Mouse (Mus musculus) CH12.LX (cell line): ENCODE results near the gene Tmem239. TPM values are rescaled to one million over a fixed set of nuclear protein-coding genes. Genes with fewer than 3 reads are reported as not detected.

Experiments
- DNase-seq: peaks from one replicate; pipeline ENCODE4 v3.0.0-alpha.2; 2013; ENCODE audit errors: extremely low read depth
- H3K27ac ChIP-seq: 2 replicates; pipeline ENCODE4 v1.5.1; 2012; ENCODE audit warnings: low read depth, mild to moderate bottlenecking, control low read depth, moderate library complexity; ENCODE audit not compliant: insufficient read depth
- H3K27me3 ChIP-seq: replicated peaks from 2 replicates; pipeline ENCODE3; 2012; ENCODE audit warnings: inconsistent platforms
- H3K36me3 ChIP-seq, 2 experiments: replicated peaks in 1 of 2; 2 replicates each; pipeline versions ENCODE3 to v1.6.1; 2012; ENCODE audit warnings: inconsistent platforms in 1 of 2, low read length in 1 of 2, mild to moderate bottlenecking in 1 of 2, mixed read lengths in 1 of 2, moderate library complexity in 1 of 2; ENCODE audit not compliant: control insufficient read depth in 1 of 2, insufficient read depth in 1 of 2
- H3K4me1 ChIP-seq, 2 experiments: 2 replicates each; pipeline ENCODE4 v1.6.1; 2012; ENCODE audit warnings: inconsistent platforms in 1 of 2, moderate library complexity in 1 of 2; ENCODE audit not compliant: insufficient read depth in 2 of 2, control insufficient read depth in 1 of 2
- H3K4me2 ChIP-seq: 2 replicates; pipeline ENCODE4 v1.6.1; 2012; ENCODE audit warnings: low read depth, mild to moderate bottlenecking, control low read depth; ENCODE audit not compliant: poor library complexity, insufficient read depth, severe bottlenecking
- H3K4me3 ChIP-seq, 3 experiments: fragments of 150-350 bp in 1 of 3; sonication (generic) in 1 of 3; replicated peaks in 1 of 3; 2 replicates each; pipeline versions ENCODE3 to v1.5.1; 2011 to 2012; ENCODE audit warnings: low read depth in 2 of 3, low read length in 2 of 3, mild to moderate bottlenecking in 2 of 3, moderate library complexity in 2 of 3, control low read depth in 1 of 3, improper control_type of control experiment in 1 of 3, inconsistent platforms in 1 of 3, mixed read lengths in 1 of 3; ENCODE audit not compliant: poor library complexity in 1 of 3
- H3K79me2 ChIP-seq: replicated peaks from 2 replicates; pipeline ENCODE4 v1.6.1; 2012; ENCODE audit warnings: mild to moderate bottlenecking, moderate library complexity; ENCODE audit not compliant: control insufficient read depth, poor library complexity, insufficient read depth, severe bottlenecking; ENCODE audit errors: extremely low read depth
- H3K9ac ChIP-seq: 2 replicates; pipeline ENCODE4 v1.6.1; 2012; ENCODE audit warnings: low read depth, mild to moderate bottlenecking, control low read depth, moderate library complexity; ENCODE audit not compliant: insufficient read depth
- H3K9me3 ChIP-seq: replicated peaks from 2 replicates; pipeline ENCODE3; 2012; ENCODE audit warnings: low read length, inconsistent platforms, mixed read lengths
- CHD1 ChIP-seq: IDR thresholded peaks from 2 replicates; pipeline ENCODE4 v1.6.1; 2012; ENCODE audit warnings: low read depth, low read length, improper control_type of control experiment, inconsistent platforms
- CHD2 ChIP-seq: IDR thresholded peaks from 2 replicates; pipeline ENCODE4 v1.6.1; 2011; ENCODE audit warnings: low read length, improper control_type of control experiment
- ELF1 ChIP-seq: IDR thresholded peaks from 2 replicates; pipeline ENCODE4 v1.6.1; 2014; ENCODE audit warnings: low read depth, mild to moderate bottlenecking, inconsistent platforms, low read length, improper control_type of control experiment
- IRF4 ChIP-seq: IDR thresholded peaks from 2 replicates; pipeline ENCODE4 v1.6.1; 2014; ENCODE audit warnings: low read depth, mild to moderate bottlenecking, inconsistent platforms, low read length, improper control_type of control experiment
- JUN ChIP-seq: IDR thresholded peaks from 2 replicates; pipeline ENCODE4 v1.6.1; 2011; ENCODE audit warnings: low read depth, mild to moderate bottlenecking, low read length, improper control_type of control experiment, moderate library complexity; ENCODE audit not compliant: insufficient read depth
- JUND ChIP-seq: conservative IDR thresholded peaks from 2 replicates; pipeline ENCODE4 v1.6.1; 2011; ENCODE audit warnings: low read depth, low read length, improper control_type of control experiment
- KAT2A ChIP-seq: IDR thresholded peaks from 2 replicates; pipeline ENCODE4 v1.6.1; 2012; ENCODE audit warnings: low read length, improper control_type of control experiment, inconsistent platforms; ENCODE audit not compliant: insufficient replicate concordance
- MAFK ChIP-seq: IDR thresholded peaks from 2 replicates; pipeline ENCODE4 v1.6.1; 2011; ENCODE audit warnings: low read length, improper control_type of control experiment; ENCODE audit not compliant: insufficient replicate concordance
- MEF2A ChIP-seq: IDR thresholded peaks from 2 replicates; pipeline ENCODE4 v1.6.1; 2014; ENCODE audit warnings: low read depth, mild to moderate bottlenecking, inconsistent platforms, low read length, improper control_type of control experiment, borderline replicate concordance
- NRF1 ChIP-seq: IDR thresholded peaks from 2 replicates; pipeline ENCODE4 v1.6.1; 2014; ENCODE audit warnings: low read depth, mild to moderate bottlenecking, inconsistent platforms, low read length, improper control_type of control experiment, moderate library complexity
- PAX5 ChIP-seq: IDR thresholded peaks from 2 replicates; pipeline ENCODE4 v1.6.1; 2012; ENCODE audit warnings: low read length, inconsistent platforms, mixed read lengths
- POLR2AphosphoS2 ChIP-seq: IDR thresholded peaks from 2 replicates; pipeline ENCODE4 v1.6.1; 2011; ENCODE audit warnings: low read depth, low read length, improper control_type of control experiment
- RAD21 ChIP-seq: IDR thresholded peaks from 2 replicates; pipeline ENCODE4 v1.6.1; 2011; ENCODE audit warnings: low read depth, mild to moderate bottlenecking, low read length, improper control_type of control experiment, moderate library complexity
- RCOR1 ChIP-seq: conservative IDR thresholded peaks from 2 replicates; pipeline ENCODE4 v1.6.1; 2012; ENCODE audit warnings: low read depth, mild to moderate bottlenecking, inconsistent platforms, low read length, improper control_type of control experiment
- TBP ChIP-seq: conservative IDR thresholded peaks from 2 replicates; pipeline ENCODE4 v1.6.1; 2011; ENCODE audit warnings: low read depth, low read length, improper control_type of control experiment
- USF1 ChIP-seq: IDR thresholded peaks from 2 replicates; pipeline ENCODE4 v1.6.1; 2014; ENCODE audit warnings: low read depth, mild to moderate bottlenecking, inconsistent platforms, low read length, improper control_type of control experiment
- USF2 ChIP-seq: conservative IDR thresholded peaks from 2 replicates; pipeline ENCODE4 v1.6.1; 2011; ENCODE audit warnings: low read depth, low read length, improper control_type of control experiment
- ZMIZ1 ChIP-seq: IDR thresholded peaks from 2 replicates; pipeline ENCODE4 v1.6.1; 2012; ENCODE audit warnings: low read depth, mild to moderate bottlenecking, inconsistent platforms, low read length, improper control_type of control experiment
- dilution Hi-C: fragments of 300-500 bp; cut with MboI; formaldehyde crosslinking; loops from 2 replicates; pipeline ENCODE4 v1.14.3; 2020; ENCODE audit warnings: low sequenced_read_pairs; ENCODE audit not compliant: extremely low pct_unique_long_range_greater_than_20kb, extremely low pct_ligation_motif_present
- in situ Hi-C: fragments of 300-500 bp; cut with MboI; formaldehyde crosslinking; loops from 3 replicates; pipeline ENCODE4 v1.14.3; 2019; ENCODE audit warnings: low sequenced_read_pairs, low pct_ligation_motif_present, low pct_unique_long_range_greater_than_20kb, mixed read lengths
- polyA plus RNA-seq: library from polyadenylated mRNA; unstranded; fragments of >175 nt; gene quantifications from 2 replicates; pipeline ENCODE4 v1.2.1, GENCODE M21; 2012; ENCODE audit warnings: low read depth; ENCODE audit not compliant: insufficient read length
- total RNA-seq, 2 experiments: library from RNA; depleted of rRNA; stranded (reverse); fragments of 300-350 nt in 1 of 2; fragments of >200 nt in 1 of 2; gene quantifications; 2 replicates each; pipeline ENCODE4 v1.2.3; 2012 to 2014

The Tmem239 gene
- total and polyA plus RNA-seq, 3 experiments, result not detected

DNA sequence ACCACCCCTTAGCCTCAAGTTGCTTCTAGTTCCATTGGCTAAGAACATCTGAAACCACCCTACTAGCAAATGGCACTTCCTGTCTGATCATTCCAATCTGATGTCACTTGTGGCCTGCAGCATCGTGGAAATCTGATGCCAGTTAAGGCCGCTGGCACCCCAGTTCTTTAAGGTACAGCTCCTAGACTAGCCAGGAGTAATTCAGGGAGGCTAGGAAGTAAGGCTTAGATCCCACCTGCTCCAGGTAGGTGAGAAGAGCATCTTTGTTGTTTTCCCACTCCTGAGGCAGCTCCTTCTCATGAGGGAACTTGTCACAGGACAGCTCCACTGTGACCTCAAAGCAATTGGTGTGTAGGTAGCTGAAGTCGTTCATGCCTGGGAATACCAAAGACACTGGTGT is 13.4 kb upstream of the Tmem239 start:
- dilution Hi-C loops (no loop called here), in situ Hi-C loops (no loop called here)
- Histone ChIP-seq H3K9ac (no peak overlapping the region), H3K79me2 (no peaks in the 10 kb centered on the region), H3K27me3 (no peaks in the 10 kb centered on the region), H3K4me3 (no peak overlapping the region), H3K4me1 (peaks cover 0 to 17% of the 10 kb centered on the region in 2 experiments; a peak in 2 of 4 replicates), H3K9me3 (no peaks in the 10 kb centered on the region), H3K4me2 (no peak overlapping the region), H3K27ac (no peak overlapping the region), H3K36me3 (no peaks in the 10 kb centered on the region)
- TF ChIP-seq PAX5, result no peak
- no peak for TF ChIP-seq POLR2AphosphoS2
- no peak for TF ChIP-seq MAFK
- no peak for TF ChIP-seq USF2
- TF ChIP-seq USF1, result no peak
- TF ChIP-seq KAT2A, result no peak
- no peak for TF ChIP-seq RCOR1
- TF ChIP-seq ELF1, result no peak
- no peak for TF ChIP-seq CHD2
- no peak for TF ChIP-seq RAD21
- no peak for DNase-seq

DNA sequence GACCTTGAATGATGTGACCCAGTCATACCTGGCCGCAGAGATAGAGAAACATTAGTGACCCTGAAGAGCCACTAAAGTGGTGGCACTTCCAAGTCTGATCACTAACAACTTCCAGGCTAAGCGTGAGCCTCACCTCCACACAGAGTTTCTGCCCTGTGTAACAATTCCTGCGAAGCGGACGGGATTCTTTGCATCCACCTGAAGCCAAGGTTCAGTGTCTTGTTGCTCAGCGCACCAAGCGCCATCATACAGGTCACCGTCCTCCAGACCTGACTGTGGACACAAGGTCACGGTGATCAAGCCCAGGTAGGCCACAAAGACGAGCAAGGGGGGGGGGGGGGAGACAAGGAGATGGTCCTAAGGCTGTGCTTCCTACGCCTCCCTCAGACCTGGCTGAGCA is 10.6 kb upstream of the Tmem239 start:
- H3K4me1 ChIP-seq, result peaks cover 0 to 16% of the 10 kb centered on the region in 2 experiments; a peak in 2 of 4 replicates
- H3K27me3 ChIP-seq, result no peaks in the 10 kb centered on the region
- no peaks in the 10 kb centered on the region for H3K36me3 ChIP-seq
- dilution Hi-C loops, result no loop called here
- DNase-seq, result no peak
- no peak overlapping the region for H3K4me3 ChIP-seq
- no peaks in the 10 kb centered on the region for H3K9me3 ChIP-seq
- no peak overlapping the region for H3K27ac ChIP-seq
- in situ Hi-C loops, result no loop called here
- H3K9ac ChIP-seq, result no peak overlapping the region
- H3K4me2 ChIP-seq, result no peak overlapping the region
- no peaks in the 10 kb centered on the region for H3K79me2 ChIP-seq
- TF ChIP-seq NRF1, result no peak
- no peak for TF ChIP-seq ZMIZ1
- no peak for TF ChIP-seq USF1
- TF ChIP-seq JUND, result no peak
- TF ChIP-seq USF2, result no peak
- TF ChIP-seq JUN, result no peak
- no peak for TF ChIP-seq TBP
- no peak for TF ChIP-seq KAT2A
- no peak for TF ChIP-seq CHD1
- no peak for TF ChIP-seq MEF2A
- no peak for TF ChIP-seq IRF4
- no peak for TF ChIP-seq ELF1
